Mouse (Mus musculus) erythroblast, embryonic 14.5 days (primary cell): ENCODE results near the gene Supt3.

ENCODE experiments used
- GATA1 ChIP-seq: IDR thresholded peaks from 2 replicates; pipeline ENCODE4 v1.6.1; 2012; ENCODE audit warnings: low read length, inconsistent platforms, mixed read lengths
- TAL1 ChIP-seq: IDR thresholded peaks from 3 replicates; pipeline ENCODE4 v1.6.1; 2012; ENCODE audit warnings: low read length, inconsistent platforms, mixed read lengths

GRCm38 (mm10) chr17:45053371-45053770, 276.4 kb downstream of the Supt3 start:
- TF ChIP-seq TAL1 (no peak), GATA1 (no peak)
